ENCODE assay signal across 19 mouse cellular contexts in genomic region chr19:4070311-4070710, GRCm38 (mm10). TPM values are rescaled to one million over a fixed set of nuclear protein-coding genes. Genes with fewer than 3 reads are reported as not detected.
"Had no signal": no experiment of that assay in that cellular context is flagged by ENCODE, and none has a peak within 500 bp of the region (broad histone marks: within the 10 kb centered on the region; RNA-seq: fewer than 3 reads in every experiment).

No protein-coding gene starts in this region.

- H3K4me3 ChIP-seq: kidney, embryonic 15.5 days; limb, embryonic 13.5 days; midbrain, embryonic 12.5 days; myocyte; neural tube, embryonic 15.5 days had no signal

- DNase-seq: kidney, adult 2 months; kidney, postnatal 14 days; left cerebral cortex, postnatal 4 days; lung, adult 18-20 months; thymus, postnatal 4 days had no signal

- H3K9me3 ChIP-seq: kidney, embryonic 15.5 days; limb, embryonic 13.5 days; midbrain, embryonic 12.5 days; neural tube, embryonic 15.5 days had no signal

- H3K9ac ChIP-seq: kidney, embryonic 15.5 days; limb, embryonic 13.5 days; midbrain, embryonic 12.5 days; neural tube, embryonic 15.5 days had no signal

- H3K27me3 ChIP-seq: kidney, embryonic 15.5 days; limb, embryonic 13.5 days; midbrain, embryonic 12.5 days; neural tube, embryonic 15.5 days had no signal

- H3K4me1 ChIP-seq: limb, embryonic 13.5 days; midbrain, embryonic 12.5 days; neural tube, embryonic 15.5 days had no signal

- H3K4me2 ChIP-seq: kidney, embryonic 15.5 days; limb, embryonic 13.5 days; midbrain, embryonic 12.5 days; neural tube, embryonic 15.5 days had no signal

- H3K27ac ChIP-seq: kidney, embryonic 15.5 days; limb, embryonic 13.5 days; midbrain, embryonic 12.5 days; neural tube, embryonic 15.5 days; stomach, postnatal 0 days had no signal

- H3K36me3 ChIP-seq: kidney, embryonic 15.5 days; limb, embryonic 13.5 days; midbrain, embryonic 12.5 days; neural tube, embryonic 15.5 days had no signal

RNA-seq across cellular contexts. Expression of gene Gstp3, which starts 10.9 kb away (rescaled TPM):
- total RNA-seq: layer of hippocampus, adult 8-10 months; layer of hippocampus, postnatal 14 days; left cerebral cortex, adult 18-20 months; left cerebral cortex, postnatal 10 days; left cerebral cortex, postnatal 4 days had no signal
- polyA plus RNA-seq: limb, embryonic 13.5 days; midbrain, embryonic 12.5 days; neural tube, embryonic 11.5 days; neural tube, embryonic 15.5 days had no signal

RNA-seq across cellular contexts. Expression of gene Cabp2, which starts 11.1 kb away (rescaled TPM):
- total RNA-seq: layer of hippocampus, adult 8-10 months; layer of hippocampus, postnatal 14 days; left cerebral cortex, adult 18-20 months; left cerebral cortex, postnatal 10 days; left cerebral cortex, postnatal 4 days; megakaryocyte-erythroid progenitor cell, adult 5-6 weeks had no signal
- polyA plus RNA-seq: large intestine, adult 2 months; limb, embryonic 13.5 days; lung, embryonic 16.5 days; midbrain, embryonic 12.5 days; myocyte; neural tube, embryonic 11.5 days; neural tube, embryonic 15.5 days; stomach, postnatal 0 days had no signal

RNA-seq across cellular contexts. Expression of gene Gstp2, which starts 24.5 kb away (rescaled TPM):
- total RNA-seq: megakaryocyte-erythroid progenitor cell, adult 5-6 weeks had no signal
